Mouse (Mus musculus) embryonic facial prominence, embryonic 11.5 days (tissue): ENCODE results near the gene Ecsit. TPM values are rescaled to one million over a fixed set of nuclear protein-coding genes. Genes with fewer than 3 reads are reported as not detected.

ENCODE experiments used
- ATAC-seq: fragments of 200-750 bp; cut with Nextera tagmentation; replicated peaks from 2 replicates; pipeline ENCODE4 v1.8.0; 2017; ENCODE audit warnings: low read depth; ENCODE audit not compliant: insufficient number of reproducible peaks, low FRiP score, low TSS enrichment
- DNase-seq: peaks from one replicate; pipeline ENCODE4 v3.0.0-alpha.2; 2015; ENCODE audit warnings: low spot score
- H3K27ac ChIP-seq: fragments of 300-500 bp; sonication (generic); replicated peaks from 2 replicates; pipeline ENCODE4 v1.5.1; 2014; ENCODE audit warnings: mild to moderate bottlenecking, low read depth, low read length, control low read depth
- H3K27me3 ChIP-seq: fragments of 300-500 bp; sonication (generic); 2 replicates; pipeline ENCODE4 v1.6.1; 2014; ENCODE audit warnings: mild to moderate bottlenecking, low read length, moderate library complexity, mixed read lengths; ENCODE audit not compliant: control insufficient read depth, insufficient read depth
- H3K36me3 ChIP-seq: fragments of 300-500 bp; sonication (generic); replicated peaks from 2 replicates; pipeline ENCODE4 v1.6.1; 2014; ENCODE audit warnings: low read depth, mild to moderate bottlenecking, low read length, moderate library complexity, mixed read lengths; ENCODE audit not compliant: control insufficient read depth, insufficient read depth
- H3K4me1 ChIP-seq: fragments of 300-500 bp; sonication (generic); 2 replicates; pipeline ENCODE4 v1.6.1; 2014; ENCODE audit warnings: low read length, mixed read lengths; ENCODE audit not compliant: control insufficient read depth, insufficient read depth
- H3K4me2 ChIP-seq: fragments of 300-500 bp; sonication (generic); 2 replicates; pipeline ENCODE4 v1.6.1; 2014; ENCODE audit warnings: low read depth, mild to moderate bottlenecking, control low read depth, low read length, moderate library complexity
- H3K4me3 ChIP-seq: fragments of 300-500 bp; sonication (generic); 2 replicates; pipeline ENCODE4 v1.5.1; 2014; ENCODE audit warnings: low read depth, low read length, control low read depth
- H3K9ac ChIP-seq: fragments of 300-500 bp; sonication (generic); replicated peaks from 2 replicates; pipeline ENCODE4 v1.6.1; 2014; ENCODE audit warnings: mild to moderate bottlenecking, control low read depth, low read length
- H3K9me3 ChIP-seq: fragments of 300-500 bp; sonication (generic); replicated peaks from 2 replicates; pipeline ENCODE4 v1.6.1; 2016; ENCODE audit warnings: mild to moderate bottlenecking, low read length, inconsistent platforms, mixed read lengths; ENCODE audit not compliant: control insufficient read depth
- WGBS: fragments of 180-500 bp; shearing (Covaris S2); extraction: QIAGEN DNeasy Blood & Tissue Kit; methylation state at CpG from one replicate; pipeline ENCODE4 v1.1.7; 2014; 5-methylcytosine and 5-hydroxymethylcytosine counted together
- polyA plus RNA-seq: library from polyadenylated mRNA; unstranded; fragments of >200 nt; fragmentation: Nextera tagmentation; extraction: Ambion mirVana; gene quantifications from 2 replicates; pipeline ENCODE4 v1.2.1, GENCODE M21; 2014

Ecsit gene
- polyA plus RNA-seq, 1 experiment from 2014 or later: 26.6 TPM

GRCm38 (mm10) chr9:22065642-22066041 lies 19.6 kb downstream of the Ecsit start:
- ATAC-seq (no peak), DNase-seq (no peak)
- no peaks in the 10 kb centered on the region for H3K4me1 ChIP-seq
- H3K9ac ChIP-seq: no peak overlapping the region
- no peaks in the 10 kb centered on the region for H3K9me3 ChIP-seq
- WGBS: 92% methylated on average over 11 of the region's 11 CpGs
- no peak overlapping the region for H3K27ac ChIP-seq
- no peak overlapping the region for H3K4me3 ChIP-seq
- no peak overlapping the region for H3K4me2 ChIP-seq
- H3K27me3 ChIP-seq: no peaks in the 10 kb centered on the region
- H3K36me3 ChIP-seq: peaks cover 2% of the 10 kb centered on the region

- no peak overlapping the region for H3K4me2 ChIP-seq
- 0 out of 2 replicates have a peak, but pooled peaks have one; percentile 3 for ATAC-seq
- WGBS: 94% methylated on average over 3 of the region's 3 CpGs
- no peak overlapping the region for H3K27ac ChIP-seq
- H3K36me3 ChIP-seq: peaks cover 2% of the 10 kb centered on the region
- no peaks in the 10 kb centered on the region for H3K9me3 ChIP-seq
- H3K4me3 ChIP-seq: no peak overlapping the region
- H3K27me3 ChIP-seq: no peaks in the 10 kb centered on the region
- no peak overlapping the region for H3K9ac ChIP-seq
- DNase-seq: no peak
- H3K4me1 ChIP-seq: no peaks in the 10 kb centered on the region
These were observed 20.9 kb downstream of the Ecsit start for GRCm38 (mm10) chr9:22064341-22064740.

- ATAC-seq (no peak), DNase-seq (no peak)
- peaks cover 7% of the 10 kb centered on the region for H3K36me3 ChIP-seq
- no peaks in the 10 kb centered on the region for H3K4me1 ChIP-seq
- no peaks in the 10 kb centered on the region for H3K27me3 ChIP-seq
- no peak overlapping the region for H3K4me2 ChIP-seq
- H3K9ac ChIP-seq: no peak overlapping the region
- no peak overlapping the region for H3K27ac ChIP-seq
- no peak overlapping the region for H3K4me3 ChIP-seq
- 75% methylated on average over 2 of the region's 2 CpGs for WGBS
- no peaks in the 10 kb centered on the region for H3K9me3 ChIP-seq
These were observed 23.9 kb downstream of the Ecsit start for GRCm38 (mm10) chr9:22061339-22061738.

- no peaks in the 10 kb centered on the region for H3K9me3 ChIP-seq
- H3K4me3 ChIP-seq: no peak overlapping the region
These were observed 27.2 kb downstream of the Ecsit start for GRCm38 (mm10) chr9:22058011-22058424.

GRCm38 (mm10) chr9:22057031-22057517 lies 28.2 kb downstream of the Ecsit start:
- WGBS: 90% methylated on average over 9 of the region's 9 CpGs
- H3K4me1 ChIP-seq: no peaks in the 10 kb centered on the region; the same call in 1 of the 2 replicates
- no peaks in the 10 kb centered on the region for H3K9me3 ChIP-seq
- DNase-seq: no peak
- peaks cover 18% of the 10 kb centered on the region for H3K27me3 ChIP-seq
- peaks cover 5% of the 10 kb centered on the region for H3K36me3 ChIP-seq
- H3K4me3 ChIP-seq: no peak overlapping the region
- no peak overlapping the region for H3K9ac ChIP-seq
- no peak for ATAC-seq
- H3K4me2 ChIP-seq: no peak overlapping the region
- H3K27ac ChIP-seq: no peak overlapping the region

More at GRCm38 (mm10) chr9:22058011-22058424, 27.2 kb downstream of the Ecsit start:
- Histone ChIP-seq H3K36me3 (peaks cover 5% of the 10 kb centered on the region), H3K27ac (no peak overlapping the region), H3K9ac (no peak overlapping the region), H3K4me1 (no peaks in the 10 kb centered on the region; the same call in 1 of the 2 replicates), H3K27me3 (peaks cover 8% of the 10 kb centered on the region), H3K4me2 (no peak overlapping the region)
- DNase-seq: no peak
- ATAC-seq: no peak
- WGBS: 88% methylated on average over 9 of the region's 9 CpGs

- WGBS: 79% methylated on average over 9 of the region's 9 CpGs
- Histone ChIP-seq H3K27me3 (peaks cover 24% of the 10 kb centered on the region), H3K36me3 (peaks cover 5% of the 10 kb centered on the region), H3K4me2 (no peak overlapping the region), H3K9ac (no peak overlapping the region), H3K9me3 (no peaks in the 10 kb centered on the region), H3K4me1 (no peaks in the 10 kb centered on the region; the same call in 1 of the 2 replicates), H3K27ac (no peak overlapping the region), H3K4me3 (no peak overlapping the region)
- no peak for ATAC-seq
- DNase-seq: no peak
These were observed 28.8 kb downstream of the Ecsit start for GRCm38 (mm10) chr9:22056303-22056910.

GRCm38 (mm10) chr9:22055713-22056112 lies 29.5 kb downstream of the Ecsit start:
- Histone ChIP-seq H3K27ac (no peak overlapping the region), H3K4me3 (no peak overlapping the region), H3K27me3 (peaks cover 31% of the 10 kb centered on the region), H3K9me3 (no peaks in the 10 kb centered on the region), H3K4me1 (peaks cover 3% of the 10 kb centered on the region), H3K4me2 (no peak overlapping the region), H3K9ac (no peak overlapping the region), H3K36me3 (peaks cover 5% of the 10 kb centered on the region)
- 34% methylated on average over 29 of the region's 29 CpGs for WGBS
- DNase-seq: no peak
- no peak for ATAC-seq

GRCm38 (mm10) chr9:22054411-22055076 lies 30.7 kb downstream of the Ecsit start:
- peak; percentile 83 for DNase-seq
- Histone ChIP-seq H3K9ac (no peak overlapping the region), H3K27me3 (peaks cover 40% of the 10 kb centered on the region), H3K4me1 (peaks cover 3% of the 10 kb centered on the region), H3K4me2 (peak overlapping the region; percentile 23), H3K27ac (no peak overlapping the region), H3K4me3 (no peak overlapping the region), H3K36me3 (peaks cover 5% of the 10 kb centered on the region), H3K9me3 (no peaks in the 10 kb centered on the region)
- 1% methylated on average over 32 of the region's 32 CpGs for WGBS
- ATAC-seq: peak; percentile 8; the same call in 1 of the 2 replicates
